Comparison of ENCODE assay signal across 17 mouse cellular contexts in genomic region chr13:113464190-113465064, GRCm38 (mm10).
A peak's percentile ranks its signal among the peaks of the same experiment; 100 is the strongest.
DNase-seq lines count a peak whose midpoint lies in the region; ATAC-seq lines count a peak whose summit lies in the region.
"Had no signal": no experiment of that assay in that cellular context is flagged by ENCODE, and none has a peak within 500 bp of the region (broad histone marks: within the 10 kb centered on the region; RNA-seq: fewer than 3 reads in every experiment).

No protein-coding gene starts in this region.

- no peaks in the 10 kb centered on the region for H3K4me1 ChIP-seq in hindbrain, embryonic 11.5 days (replicated peaks; ENCODE audit: control insufficient read depth, insufficient read depth, low read length)
- peaks cover 14% of the 10 kb centered on the region; the same call in 1 of the 2 replicates for H3K4me1 ChIP-seq in hindbrain, embryonic 10.5 days (replicated peaks)
- H3K4me1 ChIP-seq in neural tube, embryonic 11.5 days (ENCODE audit: control insufficient read depth, insufficient read depth, low read length): no peaks in the 10 kb centered on the region
- H3K4me1 ChIP-seq: embryonic facial prominence, embryonic 13.5 days; liver, embryonic 15.5 days had no signal

- H3K27me3 ChIP-seq in hindbrain, embryonic 11.5 days (ENCODE audit: control insufficient read depth, insufficient read depth, low read length): no peaks in the 10 kb centered on the region
- no peaks in the 10 kb centered on the region for H3K27me3 ChIP-seq in hindbrain, embryonic 10.5 days (ENCODE audit: insufficient read depth, poor library complexity, severe bottlenecking)
- H3K27me3 ChIP-seq in neural tube, embryonic 11.5 days (ENCODE audit: control insufficient read depth, insufficient read depth, low read length): no peaks in the 10 kb centered on the region
- H3K27me3 ChIP-seq: embryonic facial prominence, embryonic 13.5 days; liver, embryonic 15.5 days had no signal

- DNase-seq in hindbrain, embryonic 11.5 days (ENCODE audit: low spot score): peak; percentile 16
- no peak for DNase-seq in hindbrain, embryonic 10.5 days (ENCODE audit: low spot score)
- peak; percentile 25 for DNase-seq in adrenal gland, adult 8-10 months
- DNase-seq in gonadal fat pad, adult 2 months (ENCODE audit: low read depth): peak; percentile 17
- peak; percentile 36 for DNase-seq in neural tube, embryonic 11.5 days (ENCODE audit: low spot score)
- no peak for DNase-seq in lung, postnatal 10 days
- no peak for DNase-seq in spleen, adult 12 weeks (ENCODE audit: low spot score)
- DNase-seq: cerebellum, adult 2 months; forebrain, postnatal 0 days; gastrocnemius, postnatal 36 days; heart, postnatal 14 days; kidney, adult 2 months; thymus, postnatal 4 days had no signal

- H3K4me3 ChIP-seq in hindbrain, embryonic 11.5 days (ENCODE audit: low read depth, low read length): no peak overlapping the region
- H3K4me3 ChIP-seq in hindbrain, embryonic 10.5 days: no peak overlapping the region
- H3K4me3 ChIP-seq in neural tube, embryonic 11.5 days (ENCODE audit: low read depth, low read length): no peak overlapping the region
- H3K4me3 ChIP-seq: embryonic facial prominence, embryonic 13.5 days; layer of hippocampus, adult 2 months; liver, embryonic 15.5 days had no signal

- H3K27ac ChIP-seq in hindbrain, embryonic 11.5 days (ENCODE audit: low read depth, low read length): no peak overlapping the region
- H3K27ac ChIP-seq in hindbrain, embryonic 10.5 days: no peak overlapping the region
- H3K27ac ChIP-seq in neural tube, embryonic 11.5 days (ENCODE audit: low read depth, low read length): no peak overlapping the region
- H3K27ac ChIP-seq: embryonic facial prominence, embryonic 13.5 days; layer of hippocampus, adult 2 months; liver, embryonic 15.5 days had no signal

- WGBS in hindbrain, embryonic 11.5 days: 71% methylated on average over 10 of the region's 10 CpGs
- WGBS in hindbrain, embryonic 10.5 days: 81% methylated on average over 10 of the region's 10 CpGs
- 60% methylated on average over 10 of the region's 10 CpGs for WGBS in neural tube, embryonic 11.5 days

- no peaks in the 10 kb centered on the region for H3K36me3 ChIP-seq in hindbrain, embryonic 11.5 days (ENCODE audit: control insufficient read depth, insufficient read depth, low read length)
- H3K36me3 ChIP-seq in hindbrain, embryonic 10.5 days: no peaks in the 10 kb centered on the region
- no peaks in the 10 kb centered on the region for H3K36me3 ChIP-seq in neural tube, embryonic 11.5 days (ENCODE audit: control insufficient read depth, insufficient read depth, low read length)
- H3K36me3 ChIP-seq: embryonic facial prominence, embryonic 13.5 days; liver, embryonic 15.5 days had no signal

- ATAC-seq in hindbrain, embryonic 11.5 days (ENCODE audit: low FRiP score): peak; percentile 66
- ATAC-seq in neural tube, embryonic 11.5 days (ENCODE audit: insufficient read depth, low FRiP score, low TSS enrichment): peak; percentile 55; the same call in 1 of the 2 replicates
- no peak for ATAC-seq in erythroblast, adult 5-6 weeks (replicated peaks; ENCODE audit: low FRiP score, poor library complexity, severe bottlenecking)
- ATAC-seq: forebrain, postnatal 0 days had no signal

- H3K9me3 ChIP-seq in hindbrain, embryonic 11.5 days (ENCODE audit: control insufficient read depth, low read length): no peaks in the 10 kb centered on the region
- no peaks in the 10 kb centered on the region for H3K9me3 ChIP-seq in hindbrain, embryonic 10.5 days
- no peaks in the 10 kb centered on the region for H3K9me3 ChIP-seq in neural tube, embryonic 11.5 days (ENCODE audit: control insufficient read depth, low read length)
- H3K9me3 ChIP-seq: embryonic facial prominence, embryonic 13.5 days; liver, embryonic 15.5 days had no signal

- no peak overlapping the region for H3K9ac ChIP-seq in hindbrain, embryonic 11.5 days (ENCODE audit: low read depth, low read length)
- H3K9ac ChIP-seq in neural tube, embryonic 11.5 days (ENCODE audit: low read length): no peak overlapping the region
- H3K9ac ChIP-seq: embryonic facial prominence, embryonic 13.5 days; forebrain, postnatal 0 days; liver, embryonic 15.5 days had no signal

- H3K4me2 ChIP-seq in hindbrain, embryonic 11.5 days (replicated peaks; ENCODE audit: low read depth, low read length): no peak overlapping the region
- H3K4me2 ChIP-seq in neural tube, embryonic 11.5 days (ENCODE audit: low read depth): no peak overlapping the region
- H3K4me2 ChIP-seq: embryonic facial prominence, embryonic 13.5 days; liver, embryonic 15.5 days had no signal

Comparison
In these comparisons a context has a peak if more than half of its experiments do, and no peak if none do; other contexts are left out.
1. DNase-seq: peak in hindbrain, embryonic 11.5 days (single experiment), adrenal gland, adult 8-10 months (single experiment), gonadal fat pad, adult 2 months (single experiment) and neural tube, embryonic 11.5 days (single experiment); none in hindbrain, embryonic 10.5 days (single experiment), lung, postnatal 10 days (single experiment) and spleen, adult 12 weeks (single experiment).